ENCODE assay signal across 10 mouse cellular contexts in genomic region chr1:92316191-92316723, GRCm38 (mm10).
A peak's percentile ranks its signal among the peaks of the same experiment; 100 is the strongest.
DNase-seq lines count a peak whose midpoint lies in the region; ATAC-seq and TF ChIP-seq lines count a peak whose summit lies in the region.
"Had no signal": no experiment of that assay in that cellular context is flagged by ENCODE, and none has a peak within 500 bp of the region (broad histone marks: within the 10 kb centered on the region; RNA-seq: fewer than 3 reads in every experiment).

No protein-coding gene starts in this region.

- H3K4me1 ChIP-seq in kidney, postnatal 0 days (replicated peaks; ENCODE audit: insufficient read depth, low read length): 0 out of 2 replicates have a peak, but pooled peaks cover 2% of the 10 kb centered on the region
- peaks cover 9% of the 10 kb centered on the region for H3K4me1 ChIP-seq in embryonic facial prominence, embryonic 12.5 days
- H3K4me1 ChIP-seq in intestine, postnatal 0 days (replicated peaks; ENCODE audit: control insufficient read depth, insufficient read depth, low read length): no peaks in the 10 kb centered on the region
- H3K4me1 ChIP-seq in olfactory bulb, adult 2 months (ENCODE audit: control insufficient read depth, insufficient read depth, low read length): peaks cover 36% of the 10 kb centered on the region

- H3K4me3 ChIP-seq in kidney, postnatal 0 days (replicated peaks; ENCODE audit: low read depth, low read length): no peak overlapping the region
- no peak overlapping the region for H3K4me3 ChIP-seq in embryonic facial prominence, embryonic 12.5 days
- H3K4me3 ChIP-seq in intestine, postnatal 0 days (ENCODE audit: low read depth, low read length): no peak overlapping the region
- no peak overlapping the region for H3K4me3 ChIP-seq in olfactory bulb, adult 2 months (ENCODE audit: insufficient read depth, low read depth, low read length)

- no peak overlapping the region for H3K27ac ChIP-seq in kidney, postnatal 0 days
- H3K27ac ChIP-seq in embryonic facial prominence, embryonic 12.5 days: no peak overlapping the region
- no peak overlapping the region for H3K27ac ChIP-seq in intestine, postnatal 0 days (ENCODE audit: low read depth, low read length)
- peak overlapping the region; percentile 91 for H3K27ac ChIP-seq in olfactory bulb, adult 2 months (ENCODE audit: insufficient read depth, low read depth, low read length)

- DNase-seq in kidney, postnatal 0 days (ENCODE audit: low spot score): peak; percentile 16
- no peak for DNase-seq in kidney, postnatal 10 days
- DNase-seq in urinary bladder, adult 18-20 months (ENCODE audit: low spot score in 2 of 2): no peak
- no peak for DNase-seq in gastrocnemius, postnatal 4 days (ENCODE audit: low spot score in 2 of 2)
- no peak for DNase-seq in frontal cortex, adult 2 months (ENCODE audit: extremely low spot score in 1 of 2, low spot score in 1 of 2)
- DNase-seq: cerebellum, adult 11 months; kidney, adult 11 months had no signal

- no peak for TF ChIP-seq POLR2A in olfactory bulb, adult 2 months (IDR thresholded peaks at IDR 0.05; ENCODE audit: insufficient read depth, low read depth, low read length)

- no peak overlapping the region for H3K4me2 ChIP-seq in kidney, postnatal 0 days (ENCODE audit: low read length)
- no peak overlapping the region for H3K4me2 ChIP-seq in embryonic facial prominence, embryonic 12.5 days (replicated peaks)
- H3K4me2 ChIP-seq in intestine, postnatal 0 days (replicated peaks; ENCODE audit: low read depth): 0 out of 2 replicates have a peak overlapping the region, but pooled peaks have one; percentile 4

- ATAC-seq in kidney, postnatal 0 days (replicated peaks; ENCODE audit: low FRiP score, low read depth): 0 out of 2 replicates have a peak, but pooled peaks have one; percentile 25
- peak; percentile 10; the same call in 1 of the 2 replicates for ATAC-seq in embryonic facial prominence, embryonic 12.5 days (ENCODE audit: insufficient number of reproducible peaks, insufficient read depth, low FRiP score, low TSS enrichment)
- ATAC-seq in intestine, postnatal 0 days: no peak

- H3K9me3 ChIP-seq in kidney, postnatal 0 days (replicated peaks; ENCODE audit: low read length): no peaks in the 10 kb centered on the region
- no peaks in the 10 kb centered on the region for H3K9me3 ChIP-seq in embryonic facial prominence, embryonic 12.5 days
- H3K9me3 ChIP-seq in intestine, postnatal 0 days (ENCODE audit: control insufficient read depth): no peaks in the 10 kb centered on the region

- WGBS in kidney, postnatal 0 days: 20% methylated on average over 10 of the region's 10 CpGs
- WGBS in embryonic facial prominence, embryonic 12.5 days: 34% methylated on average over 10 of the region's 10 CpGs
- 23% methylated on average over 10 of the region's 10 CpGs for WGBS in intestine, postnatal 0 days
- whole genome bisulfite sequencing in olfactory bulb, adult 2 months: 10% methylated on average over 10 of the region's 10 CpGs

- H3K36me3 ChIP-seq in kidney, postnatal 0 days (ENCODE audit: insufficient read depth, low read length): no peaks in the 10 kb centered on the region
- H3K36me3 ChIP-seq in embryonic facial prominence, embryonic 12.5 days: no peaks in the 10 kb centered on the region
- no peaks in the 10 kb centered on the region for H3K36me3 ChIP-seq in intestine, postnatal 0 days (ENCODE audit: control insufficient read depth, insufficient read depth)

- no peak for TF ChIP-seq CTCF in kidney, postnatal 0 days (IDR thresholded peaks at IDR 0.05; ENCODE audit: low read depth)
- TF ChIP-seq CTCF in intestine, postnatal 0 days (IDR thresholded peaks at IDR 0.05; ENCODE audit: low read depth): no peak
- TF ChIP-seq CTCF in olfactory bulb, adult 2 months (IDR thresholded peaks at IDR 0.05; ENCODE audit: insufficient read depth, low read depth, low read length): no peak

- no peak overlapping the region for H3K9ac ChIP-seq in kidney, postnatal 0 days (ENCODE audit: low read depth, low read length)
- no peak overlapping the region for H3K9ac ChIP-seq in embryonic facial prominence, embryonic 12.5 days
- no peak overlapping the region for H3K9ac ChIP-seq in intestine, postnatal 0 days (ENCODE audit: low read depth, low read length)

- no peaks in the 10 kb centered on the region for H3K27me3 ChIP-seq in kidney, postnatal 0 days (ENCODE audit: insufficient read depth, low read length)
- H3K27me3 ChIP-seq in embryonic facial prominence, embryonic 12.5 days: no peaks in the 10 kb centered on the region
- H3K27me3 ChIP-seq in intestine, postnatal 0 days (replicated peaks; ENCODE audit: control insufficient read depth, insufficient read depth, low read length): 0 out of 2 replicates have a peak, but pooled peaks cover 4% of the 10 kb centered on the region
